Mouse (Mus musculus): ENCODE data around the gene Rlim. TPM values are rescaled to one million over a fixed set of nuclear protein-coding genes. Genes with fewer than 3 reads are reported as not detected.

Gene Rlim
- polyA plus RNA-seq, 1 experiment from 2014 or later = 37.7 TPM

- Histone ChIP-seq H3K4me2 (no peak overlapping the region), H3K4me3 (ENCODE audit: low read depth, low read length) (no peak overlapping the region), H3K9ac (ENCODE audit: low read depth, low read length) (no peak overlapping the region), H3K9me3 (ENCODE audit: control insufficient read depth, low read length) (no peaks in the 10 kb centered on the region), H3K27me3 (replicated peaks; ENCODE audit: control insufficient read depth, insufficient read depth, low read length) (peaks cover 18% of the 10 kb centered on the region), H3K36me3 (ENCODE audit: control insufficient read depth, insufficient read depth, low read length) (no peaks in the 10 kb centered on the region), H3K4me1 (replicated peaks; ENCODE audit: control insufficient read depth, insufficient read depth, low read length) (no peaks in the 10 kb centered on the region), H3K27ac (ENCODE audit: low read depth, low read length) (no peak overlapping the region)
- ATAC-seq (replicated peaks; ENCODE audit: low FRiP score) = no peak
- DNase-seq (ENCODE audit: low spot score) = no peak
- WGBS = 39% methylated on average over 5 of the region's 5 CpGs
Observed at GRCm38 (mm10) chrX:103918954-103919353, 62.1 kb downstream of the Rlim start.

DNA sequence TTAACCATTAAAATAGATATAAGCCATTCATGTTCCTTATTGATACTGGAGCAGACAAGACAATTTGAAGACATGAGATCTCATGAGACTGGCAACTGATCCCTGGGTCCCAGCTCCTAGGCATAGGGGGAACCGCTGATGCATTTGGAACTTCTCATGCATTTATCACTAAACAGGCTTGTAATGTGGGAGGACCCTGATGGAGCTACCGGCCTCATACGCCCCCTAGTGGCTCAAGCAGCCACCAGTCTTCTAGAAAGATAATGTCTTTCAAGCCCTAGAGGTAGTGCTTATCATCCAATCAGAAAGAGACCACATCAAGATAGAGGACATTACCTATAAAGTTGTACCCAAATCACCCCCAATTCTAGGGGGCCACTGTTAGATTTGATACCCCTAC, 66.3 kb downstream of the Rlim start:
- ATAC-seq (replicated peaks; ENCODE audit: low FRiP score) = no peak

More for the DNA sequence above, 66.3 kb downstream of the Rlim start:
- no peaks in the 10 kb centered on the region for H3K36me3 ChIP-seq (ENCODE audit: control insufficient read depth, insufficient read depth, low read length)
- no peak overlapping the region for H3K4me3 ChIP-seq (ENCODE audit: low read depth, low read length)
- no peaks in the 10 kb centered on the region for H3K4me1 ChIP-seq (replicated peaks; ENCODE audit: control insufficient read depth, insufficient read depth, low read length)
- 10% methylated on average over 3 of the region's 3 CpGs for WGBS
- H3K9ac ChIP-seq (ENCODE audit: low read depth, low read length) = no peak overlapping the region
- H3K27ac ChIP-seq (ENCODE audit: low read depth, low read length) = no peak overlapping the region
- peaks cover 21% of the 10 kb centered on the region for H3K27me3 ChIP-seq (replicated peaks; ENCODE audit: control insufficient read depth, insufficient read depth, low read length)
- DNase-seq (ENCODE audit: low spot score) = peak; percentile 33
- no peak overlapping the region for H3K4me2 ChIP-seq
- no peaks in the 10 kb centered on the region for H3K9me3 ChIP-seq (ENCODE audit: control insufficient read depth, low read length)

Other genes with a start within 250 kb of the Rlim start
- gene Slc16a2, start 159.3 kb downstream of the Rlim start, polyA plus RNA-seq (2014; fragmentation: Nextera tagmentation; extraction: Ambion mirVana) = 4.9 and 5.6 TPM in 2 replicates
- 0.07 TPM in 1 of 2 replicates, not detected in the other for gene Nexmif, start 219.9 kb upstream of the Rlim start, polyA plus RNA-seq (2014; fragmentation: Nextera tagmentation; extraction: Ambion mirVana)

All from liver, embryonic 11.5 days (tissue).